Mouse (Mus musculus): ENCODE data around the gene Gm10471. TPM values are rescaled to one million over a fixed set of nuclear protein-coding genes. Genes with fewer than 3 reads are reported as not detected.
"Not testable (repeated sequence)": the region's sequence is repeated elsewhere in the genome, so short reads cannot be mapped to it uniquely, and the experiment has no call there.

The Gm10471 gene
- not detected for total RNA-seq (2021)

- DNase-seq (ENCODE audit: low spot score in 2 of 2); intact Hi-C loops (cut with DNase I): not testable (repeated sequence)
Observed at GRCm38 (mm10) chr5:26089191-26089590, at the start of gene Gm10471. Gm10471 (minus strand) TSS chr5:26089291.

- DNase-seq (ENCODE audit: low spot score in 2 of 2); intact Hi-C loops (cut with DNase I): not testable (repeated sequence)
Observed at GRCm38 (mm10) chr5:26121321-26121720, 32.2 kb upstream of the Gm10471 start, which contains the start of gene Gm10220. Gm10220 (minus strand) TSS chr5:26121421.

- DNase-seq (ENCODE audit: low spot score in 2 of 2); intact Hi-C loops (cut with DNase I): not testable (repeated sequence)
Observed at GRCm38 (mm10) chr5:26105262-26105661, 16.2 kb upstream of the Gm10471 start, which contains the start of gene 5031410I06Rik. 5031410I06Rik (minus strand) TSS chr5:26105362.

- intact Hi-C loops (cut with DNase I): not testable (repeated sequence)
Observed at GRCm38 (mm10) chr5:26079023-26079422, 10.1 kb downstream of the Gm10471 start.

GRCm38 (mm10) chr5:26070716-26071115, 18.4 kb downstream of the Gm10471 start:
- intact Hi-C loops (cut with DNase I): no loop called here
- no peak for DNase-seq (ENCODE audit: low spot score in 2 of 2)

More at GRCm38 (mm10) chr5:26079023-26079422, 10.1 kb downstream of the Gm10471 start:
- DNase-seq (ENCODE audit: low spot score in 2 of 2): not testable (repeated sequence)

GRCm38 (mm10) chr5:26058481-26058880, 30.6 kb downstream of the Gm10471 start, which contains the start of gene Gm7347:
Gm7347 (minus strand) TSS chr5:26058581.
- intact Hi-C loops (cut with DNase I): not testable (repeated sequence)

GRCm38 (mm10) chr5:26039458-26039857, 49.6 kb downstream of the Gm10471 start, which contains the start of gene Speer4a:
Speer4a (minus strand) TSS chr5:26039558.
- intact Hi-C loops (cut with DNase I); DNase-seq (ENCODE audit: low spot score in 2 of 2): not testable (repeated sequence)

More at GRCm38 (mm10) chr5:26058481-26058880, 30.6 kb downstream of the Gm10471 start, which contains the start of gene Gm7347:
- not testable (repeated sequence) for DNase-seq (ENCODE audit: low spot score in 2 of 2)

Other genes with a start within 250 kb of the Gm10471 start
- not detected for gene Gm21663, start 146.9 kb downstream of the Gm10471 start, total RNA-seq (2021)
- not detected for gene Gm21671, start 134.9 kb downstream of the Gm10471 start, total RNA-seq (2021)
- gene Gm21680, start 116.6 kb downstream of the Gm10471 start, total RNA-seq (2021): not detected
- not detected for gene Gm21698, start 100.6 kb downstream of the Gm10471 start, total RNA-seq (2021)
- not detected for gene Gm1979, start 84.5 kb downstream of the Gm10471 start, total RNA-seq (2021)
- gene Gm5862, start 66.4 kb downstream of the Gm10471 start, total RNA-seq (2021): not detected
- not detected for gene Speer4a, start 49.7 kb downstream of the Gm10471 start, total RNA-seq (2021)
- not detected for gene Gm7347, start 30.7 kb downstream of the Gm10471 start, total RNA-seq (2021)
- not detected for gene 5031410I06Rik, start 16.1 kb upstream of the Gm10471 start, total RNA-seq (2021)
- not detected for gene Gm10220, start 32.1 kb upstream of the Gm10471 start, total RNA-seq (2021)
- gene Gm7361, start 168.4 kb upstream of the Gm10471 start, total RNA-seq (2021): under 1 TPM; 0.12 to 0.14 TPM

Data from left cerebral cortex, postnatal 36 days (tissue).